Mouse (Mus musculus): ENCODE measurements at regions not wholly inside any gene's neighbourhood (a gene's known extent, or its start where the extent isn't known, plus 50 kb on each side); places are given as distances from the start of the nearest gene placed in this dataset.

- Histone ChIP-seq H3K9ac (ENCODE audit: low read depth, low read length) (no peak overlapping the region), H3K4me2 (ENCODE audit: low read length) (no peak overlapping the region), H3K4me1 (ENCODE audit: control insufficient read depth, insufficient read depth, low read depth, low read length) (no peaks in the 10 kb centered on the region; the same call in 1 of the 2 replicates), H3K27me3 (replicated peaks; ENCODE audit: control insufficient read depth, insufficient read depth, low read length) (no peaks in the 10 kb centered on the region), H3K4me3 (ENCODE audit: low read length) (no peak overlapping the region), H3K9me3 (ENCODE audit: control insufficient read depth, low read length) (no peaks in the 10 kb centered on the region), H3K36me3 (ENCODE audit: control insufficient read depth, insufficient read depth, low read length) (no peaks in the 10 kb centered on the region), H3K27ac (ENCODE audit: low read depth, low read length) (no peak overlapping the region)
- peak; percentile 92 for ATAC-seq
- WGBS: 40% methylated on average over 10 of the region's 10 CpGs
Measured at GRCm38 (mm10) chr8:34385806-34386439, 274.4 kb upstream of the Gm10131 start.

DNA sequence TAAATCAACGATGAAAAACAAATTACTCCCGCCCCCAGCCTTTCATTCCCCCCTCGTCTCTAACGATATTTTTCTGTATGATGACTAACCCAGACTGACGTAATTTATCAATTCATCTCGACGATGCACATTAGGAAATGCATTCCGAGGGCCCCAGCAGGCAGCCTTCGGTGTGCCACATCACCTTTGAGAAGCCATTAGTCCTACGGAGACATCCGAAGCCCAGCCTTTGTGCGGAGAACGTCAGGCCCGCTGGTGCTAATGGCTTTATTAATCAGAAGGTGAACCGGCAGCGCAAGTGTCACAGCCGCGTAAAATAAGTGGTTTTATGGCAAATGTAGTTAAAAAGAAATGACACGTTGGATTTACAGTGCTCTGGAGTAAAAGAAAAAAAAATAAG is 269.1 kb upstream of the Gm10131 start:
- H3K4me2 ChIP-seq (ENCODE audit: low read length): peak overlapping the region; percentile 43
- no peak overlapping the region; the same call in 1 of the 2 replicates for H3K9ac ChIP-seq (ENCODE audit: low read depth, low read length)
- H3K27me3 ChIP-seq (replicated peaks; ENCODE audit: control insufficient read depth, insufficient read depth, low read length): no peaks in the 10 kb centered on the region
- WGBS: 26% methylated on average over 19 of the region's 19 CpGs
- H3K36me3 ChIP-seq (ENCODE audit: control insufficient read depth, insufficient read depth, low read length): no peaks in the 10 kb centered on the region
- no peak for ATAC-seq
- no peak overlapping the region for H3K27ac ChIP-seq (ENCODE audit: low read depth, low read length)
- no peak overlapping the region for H3K4me3 ChIP-seq (ENCODE audit: low read length)
- no peaks in the 10 kb centered on the region for H3K9me3 ChIP-seq (ENCODE audit: control insufficient read depth, low read length)
- H3K4me1 ChIP-seq (ENCODE audit: control insufficient read depth, insufficient read depth, low read depth, low read length): peaks cover 13% of the 10 kb centered on the region

DNA sequence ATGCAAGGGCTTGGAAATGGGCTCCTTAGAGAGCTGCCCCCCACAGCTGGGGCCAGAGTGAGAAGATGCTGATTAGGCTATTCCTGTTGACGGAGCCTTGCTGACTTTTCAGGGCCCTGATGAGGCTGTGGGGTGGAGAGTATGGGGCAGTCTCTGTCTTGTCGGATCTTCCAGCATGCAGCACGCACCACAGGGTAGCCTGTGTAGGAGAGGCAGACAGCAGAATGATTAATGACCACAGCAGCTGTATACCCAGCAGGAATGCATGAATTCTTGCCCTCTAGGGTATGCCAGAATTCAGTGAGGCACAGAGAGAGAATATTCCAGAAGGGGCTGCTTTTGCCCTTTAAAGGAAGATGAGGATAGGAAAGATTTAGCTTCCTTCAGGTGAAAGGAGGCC is 265.6 kb upstream of the Gm10131 start:
- peak; percentile 79 for ATAC-seq
- WGBS: 23% methylated on average over 3 of the region's 3 CpGs
- H3K9me3 ChIP-seq (ENCODE audit: control insufficient read depth, low read length): no peaks in the 10 kb centered on the region
- H3K9ac ChIP-seq (ENCODE audit: low read depth, low read length): no peak overlapping the region
- H3K27me3 ChIP-seq (replicated peaks; ENCODE audit: control insufficient read depth, insufficient read depth, low read length): no peaks in the 10 kb centered on the region
- peak overlapping the region; percentile 23; the same call in 1 of the 2 replicates for H3K27ac ChIP-seq (ENCODE audit: low read depth, low read length)
- peaks cover 21% of the 10 kb centered on the region for H3K4me1 ChIP-seq (ENCODE audit: control insufficient read depth, insufficient read depth, low read depth, low read length)
- no peaks in the 10 kb centered on the region for H3K36me3 ChIP-seq (ENCODE audit: control insufficient read depth, insufficient read depth, low read length)
- H3K4me2 ChIP-seq (ENCODE audit: low read length): no peak overlapping the region
- no peak overlapping the region for H3K4me3 ChIP-seq (ENCODE audit: low read length)

DNA sequence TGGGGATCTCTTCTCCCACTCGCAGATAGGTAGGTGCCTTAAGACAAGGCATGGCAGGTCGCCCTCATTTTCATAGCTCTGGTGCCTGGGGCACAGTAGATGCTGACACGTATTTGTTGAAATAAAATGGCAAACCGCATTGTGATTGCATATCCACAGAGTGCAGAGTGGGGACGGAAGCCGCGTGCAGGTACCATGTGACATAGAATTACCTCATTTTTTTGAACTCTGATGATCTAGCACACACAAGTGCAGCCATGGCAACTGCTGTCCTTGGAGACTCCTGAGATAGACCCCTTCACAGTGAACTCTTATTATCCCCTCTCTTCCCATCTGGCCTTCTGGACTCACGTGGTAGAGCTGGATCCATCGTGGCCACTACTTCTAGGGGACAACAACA is 262.7 kb upstream of the Gm10131 start:
- Histone ChIP-seq H3K27ac (ENCODE audit: low read depth, low read length) (0 out of 2 replicates have a peak overlapping the region, but pooled peaks have one; percentile 23), H3K27me3 (replicated peaks; ENCODE audit: control insufficient read depth, insufficient read depth, low read length) (no peaks in the 10 kb centered on the region), H3K36me3 (ENCODE audit: control insufficient read depth, insufficient read depth, low read length) (no peaks in the 10 kb centered on the region), H3K4me3 (ENCODE audit: low read length) (no peak overlapping the region), H3K4me1 (ENCODE audit: control insufficient read depth, insufficient read depth, low read depth, low read length) (peaks cover 15% of the 10 kb centered on the region), H3K9ac (ENCODE audit: low read depth, low read length) (no peak overlapping the region), H3K4me2 (ENCODE audit: low read length) (no peak overlapping the region), H3K9me3 (ENCODE audit: control insufficient read depth, low read length) (no peaks in the 10 kb centered on the region)
- 80% methylated on average over 9 of the region's 9 CpGs for WGBS
- no peak for ATAC-seq

DNA sequence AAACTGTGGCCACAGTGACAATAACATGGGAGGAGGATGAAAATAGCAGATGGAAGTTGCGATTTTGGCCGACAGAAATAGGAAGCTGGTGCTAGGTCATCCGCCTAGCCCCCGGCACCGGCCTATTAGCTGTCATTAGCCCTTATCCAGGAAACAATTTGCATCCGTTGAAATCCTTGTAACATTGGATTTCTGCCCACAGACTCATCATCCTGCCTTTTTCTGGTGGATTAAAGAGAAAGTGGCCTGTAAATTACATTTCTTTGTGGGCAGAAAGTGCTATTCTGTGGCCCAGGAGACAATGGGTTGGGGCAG is 261.1 kb upstream of the Gm10131 start:
- no peak overlapping the region for H3K4me2 ChIP-seq (ENCODE audit: low read length)
- no peaks in the 10 kb centered on the region for H3K27me3 ChIP-seq (replicated peaks; ENCODE audit: control insufficient read depth, insufficient read depth, low read length)
- H3K36me3 ChIP-seq (ENCODE audit: control insufficient read depth, insufficient read depth, low read length): no peaks in the 10 kb centered on the region
- no peak overlapping the region for H3K27ac ChIP-seq (ENCODE audit: low read depth, low read length)
- no peak for ATAC-seq
- 54% methylated on average over 6 of the region's 6 CpGs for WGBS
- no peaks in the 10 kb centered on the region for H3K9me3 ChIP-seq (ENCODE audit: control insufficient read depth, low read length)
- no peak overlapping the region for H3K4me3 ChIP-seq (ENCODE audit: low read length)
- H3K4me1 ChIP-seq (ENCODE audit: control insufficient read depth, insufficient read depth, low read depth, low read length): peaks cover 15% of the 10 kb centered on the region
- H3K9ac ChIP-seq (ENCODE audit: low read depth, low read length): peak overlapping the region; percentile 17; the same call in 1 of the 2 replicates

GRCm38 (mm10) chr8:34371973-34372665 is 260.6 kb upstream of the Gm10131 start:
- H3K4me2 ChIP-seq (ENCODE audit: low read length): no peak overlapping the region
- H3K4me3 ChIP-seq (ENCODE audit: low read length): no peak overlapping the region
- no peak overlapping the region for H3K27ac ChIP-seq (ENCODE audit: low read depth, low read length)
- peaks cover 11% of the 10 kb centered on the region for H3K4me1 ChIP-seq (ENCODE audit: control insufficient read depth, insufficient read depth, low read depth, low read length)
- no peaks in the 10 kb centered on the region for H3K36me3 ChIP-seq (ENCODE audit: control insufficient read depth, insufficient read depth, low read length)
- H3K27me3 ChIP-seq (replicated peaks; ENCODE audit: control insufficient read depth, insufficient read depth, low read length): no peaks in the 10 kb centered on the region
- 67% methylated on average over 17 of the region's 17 CpGs for WGBS
- peak overlapping the region; percentile 17; the same call in 1 of the 2 replicates for H3K9ac ChIP-seq (ENCODE audit: low read depth, low read length)
- no peak for ATAC-seq
- H3K9me3 ChIP-seq (ENCODE audit: control insufficient read depth, low read length): no peaks in the 10 kb centered on the region

- H3K4me2 ChIP-seq (ENCODE audit: low read length): no peak overlapping the region
- no peak overlapping the region for H3K4me3 ChIP-seq (ENCODE audit: low read length)
- no peaks in the 10 kb centered on the region for H3K27me3 ChIP-seq (replicated peaks; ENCODE audit: control insufficient read depth, insufficient read depth, low read length)
- no peak overlapping the region for H3K9ac ChIP-seq (ENCODE audit: low read depth, low read length)
- no peaks in the 10 kb centered on the region for H3K36me3 ChIP-seq (ENCODE audit: control insufficient read depth, insufficient read depth, low read length)
- H3K27ac ChIP-seq (ENCODE audit: low read depth, low read length): no peak overlapping the region
- H3K9me3 ChIP-seq (ENCODE audit: control insufficient read depth, low read length): no peaks in the 10 kb centered on the region
- WGBS: 48% methylated on average over 5 of the region's 5 CpGs
- ATAC-seq: no peak; the same call in 1 of the 2 replicates
- H3K4me1 ChIP-seq (ENCODE audit: control insufficient read depth, insufficient read depth, low read depth, low read length): peaks cover 8% of the 10 kb centered on the region
Measured at GRCm38 (mm10) chr8:34371391-34371790, 259.9 kb upstream of the Gm10131 start.

- Histone ChIP-seq H3K4me2 (ENCODE audit: low read length) (no peak overlapping the region), H3K27ac (ENCODE audit: low read depth, low read length) (no peak overlapping the region), H3K9ac (ENCODE audit: low read depth, low read length) (no peak overlapping the region), H3K9me3 (ENCODE audit: control insufficient read depth, low read length) (no peaks in the 10 kb centered on the region), H3K27me3 (replicated peaks; ENCODE audit: control insufficient read depth, insufficient read depth, low read length) (no peaks in the 10 kb centered on the region), H3K36me3 (ENCODE audit: control insufficient read depth, insufficient read depth, low read length) (no peaks in the 10 kb centered on the region), H3K4me1 (ENCODE audit: control insufficient read depth, insufficient read depth, low read depth, low read length) (peaks cover 9% of the 10 kb centered on the region), H3K4me3 (ENCODE audit: low read length) (no peak overlapping the region)
- WGBS: 82% methylated on average over 2 of the region's 2 CpGs
- ATAC-seq: no peak
Measured at GRCm38 (mm10) chr8:34368556-34368955, 257.0 kb upstream of the Gm10131 start.

DNA sequence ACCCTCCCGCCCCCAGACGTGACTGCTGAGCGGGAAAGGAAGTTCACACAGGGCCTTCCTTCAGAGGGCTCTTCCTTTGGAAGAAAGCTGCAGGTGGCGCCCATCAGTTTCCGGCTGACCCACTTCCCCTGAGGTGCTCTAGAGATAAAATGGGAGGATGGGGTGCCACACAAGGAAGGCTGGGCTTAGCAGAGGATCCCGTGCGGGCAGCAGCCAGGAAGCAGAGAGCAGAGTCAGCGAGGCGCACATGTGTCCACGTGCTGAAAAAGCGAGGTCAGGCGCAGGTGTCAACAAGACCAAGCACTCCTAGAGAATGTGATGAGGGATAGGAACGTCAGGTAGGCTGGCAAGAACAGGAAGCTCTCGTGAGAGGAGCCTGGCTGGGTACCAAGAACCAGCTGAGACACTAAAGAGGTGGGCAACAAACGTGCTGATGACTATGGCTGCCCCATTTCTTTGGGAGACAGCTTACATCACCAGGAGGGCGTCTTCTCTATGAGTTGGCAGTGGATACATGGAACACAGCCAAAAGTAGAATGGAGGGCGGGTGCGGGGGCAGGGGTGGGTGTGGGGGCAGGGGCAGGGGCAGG is 253.0 kb upstream of the Gm10131 start:
- no peak overlapping the region for H3K27ac ChIP-seq (ENCODE audit: low read depth, low read length)
- H3K4me3 ChIP-seq (ENCODE audit: low read length): no peak overlapping the region
- no peaks in the 10 kb centered on the region for H3K9me3 ChIP-seq (ENCODE audit: control insufficient read depth, low read length)
- peaks cover 5% of the 10 kb centered on the region for H3K4me1 ChIP-seq (ENCODE audit: control insufficient read depth, insufficient read depth, low read depth, low read length)
- H3K9ac ChIP-seq (ENCODE audit: low read depth, low read length): no peak overlapping the region
- 66% methylated on average over 18 of the region's 18 CpGs for WGBS
- no peaks in the 10 kb centered on the region for H3K36me3 ChIP-seq (ENCODE audit: control insufficient read depth, insufficient read depth, low read length)
- H3K27me3 ChIP-seq (replicated peaks; ENCODE audit: control insufficient read depth, insufficient read depth, low read length): no peaks in the 10 kb centered on the region
- H3K4me2 ChIP-seq (ENCODE audit: low read length): no peak overlapping the region
- no peak for ATAC-seq
